20 mouse cellular contexts compared by ENCODE assay signal in genomic region chr8:5030651-5031050, GRCm38 (mm10).
DNase-seq lines count a peak whose midpoint lies in the region; ATAC-seq and TF ChIP-seq lines count a peak whose summit lies in the region.
"Had no signal": no experiment of that assay in that cellular context is flagged by ENCODE, and none has a peak within 500 bp of the region (broad histone marks: within the 10 kb centered on the region; RNA-seq: fewer than 3 reads in every experiment).

No protein-coding gene starts in this region.

- no peak overlapping the region for H3K4me3 ChIP-seq in liver, embryonic 14.5 days (ENCODE audit: insufficient read depth in 1 of 2, low read depth in 2 of 2, low read length in 2 of 2)
- H3K4me3 ChIP-seq: erythroblast, embryonic 14.5 days; heart, adult 2 months; hindbrain, embryonic 10.5 days; midbrain, embryonic 10.5 days; neural tube, embryonic 12.5 days had no signal

- H3K27me3 ChIP-seq in liver, embryonic 14.5 days (ENCODE audit: control insufficient read depth, insufficient read depth, low read length) = no peaks in the 10 kb centered on the region
- H3K27me3 ChIP-seq: neural tube, embryonic 12.5 days had no signal

- H3K9me3 ChIP-seq in liver, embryonic 14.5 days (ENCODE audit: control insufficient read depth, low read length) = no peaks in the 10 kb centered on the region
- H3K9me3 ChIP-seq: hindbrain, embryonic 10.5 days; midbrain, embryonic 10.5 days; neural tube, embryonic 12.5 days had no signal

- H3K9ac ChIP-seq in liver, embryonic 14.5 days (replicated peaks) = no peak overlapping the region
- H3K9ac ChIP-seq: forebrain, postnatal 0 days; neural tube, embryonic 12.5 days had no signal

- no peak for TF ChIP-seq EP300 in liver, embryonic 14.5 days (IDR thresholded peaks at IDR 0.05; ENCODE audit: low read depth)

- H3K4me1 ChIP-seq in liver, embryonic 14.5 days (replicated peaks; ENCODE audit: control insufficient read depth in 2 of 2, insufficient read depth in 2 of 2, low read length in 1 of 2) = no peaks in the 10 kb centered on the region; a peak in 1 of 4 replicates
- H3K4me1 ChIP-seq: hindbrain, embryonic 10.5 days; midbrain, embryonic 10.5 days; neural tube, embryonic 12.5 days had no signal

- peak; percentile 41; the same call in 1 of the 2 replicates for ATAC-seq in liver, embryonic 14.5 days (ENCODE audit: insufficient read depth)
- ATAC-seq: forebrain, postnatal 0 days had no signal

- no peak for TF ChIP-seq CTCF in liver, embryonic 14.5 days (IDR thresholded peaks at IDR 0.05; ENCODE audit: low read depth)

- H3K36me3 ChIP-seq in liver, embryonic 14.5 days (replicated peaks; ENCODE audit: control insufficient read depth, insufficient read depth, low read depth) = no peaks in the 10 kb centered on the region
- H3K36me3 ChIP-seq: hindbrain, embryonic 10.5 days; midbrain, embryonic 10.5 days; neural tube, embryonic 12.5 days had no signal

- peak; percentile 45 for DNase-seq in embryo, embryonic 10 days (ENCODE audit: low spot score)
- peak; percentile 7 for DNase-seq in embryo, embryonic 9.5 days (ENCODE audit: extremely low spot score)
- peak; percentile 91 for DNase-seq in kidney, adult 9 months
- peak in 2 of 3 experiments; percentile 1 to 15 for DNase-seq in liver, embryonic 14.5 days (ENCODE audit: low read depth in 3 of 3, low spot score in 3 of 3)
- DNase-seq in frontal cortex, postnatal 14 days (ENCODE audit: low spot score in 2 of 2) = no peak
- no peak for DNase-seq in lung, postnatal 36 days
- no peak for DNase-seq in lung, postnatal 4 days
- DNase-seq in ovary, postnatal 36 days (ENCODE audit: low spot score) = no peak
- DNase-seq: adrenal gland, postnatal 36 days; cerebellum, adult 8-10 months; forebrain, postnatal 0 days; heart, adult 2 months; lung, postnatal 14 days; right cerebral cortex, postnatal 14 days; thymus, postnatal 14 days had no signal

- 67% methylated on average over 3 of the region's 3 CpGs for WGBS in liver, embryonic 14.5 days (ENCODE audit: insufficient replicate concordance)

- H3K4me2 ChIP-seq in liver, embryonic 14.5 days (ENCODE audit: low read depth) = no peak overlapping the region
- H3K4me2 ChIP-seq: neural tube, embryonic 12.5 days had no signal

- H3K27ac ChIP-seq in liver, embryonic 14.5 days = no peak overlapping the region
- H3K27ac ChIP-seq: heart, adult 2 months; hindbrain, embryonic 10.5 days; midbrain, embryonic 10.5 days; neural tube, embryonic 12.5 days; stomach, postnatal 0 days had no signal

Comparison
In these comparisons a context has a peak if more than half of its experiments do, and no peak if none do; other contexts are left out.
1. DNase-seq: peak in embryo, embryonic 10 days (single experiment), embryo, embryonic 9.5 days (single experiment), kidney, adult 9 months (single experiment) and liver, embryonic 14.5 days (2 of 3); none in frontal cortex, postnatal 14 days (0 of 2), lung, postnatal 36 days (single experiment), lung, postnatal 4 days (0 of 2) and ovary, postnatal 36 days (single experiment).